Mouse (Mus musculus): ENCODE measurements at regions not wholly inside any gene's neighbourhood (a gene's known extent, or its start where the extent isn't known, plus 50 kb on each side); places are given as distances from the start of the nearest gene placed in this dataset.

DNA sequence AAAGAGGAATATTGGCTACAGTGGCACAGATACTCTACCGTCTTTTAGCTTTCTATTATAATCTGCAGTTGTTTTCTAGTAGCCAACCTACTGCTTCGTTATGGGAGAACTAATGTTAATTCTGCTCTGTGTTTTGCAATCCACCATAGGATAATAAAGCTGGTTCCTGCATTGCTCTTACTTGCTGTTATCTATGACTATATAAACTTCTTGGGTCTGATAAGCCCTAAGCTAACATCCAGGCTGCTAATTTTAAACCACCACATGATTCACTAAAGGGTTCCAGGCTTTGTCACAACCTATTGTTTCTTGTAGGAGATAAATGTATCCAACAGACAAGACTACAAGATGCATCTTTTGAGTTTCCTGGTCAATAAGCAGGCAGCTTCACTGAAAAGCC, 173.5 kb upstream of the Aga start:
- ATAC-seq: no peak
- WGBS: 88% methylated on average over 2 of the region's 2 CpGs
- no peak overlapping the region for H3K4me2 ChIP-seq (ENCODE audit: low read length)
- no peaks in the 10 kb centered on the region for H3K27me3 ChIP-seq (ENCODE audit: control insufficient read depth, insufficient read depth, low read depth, low read length)
- H3K36me3 ChIP-seq (ENCODE audit: control insufficient read depth, insufficient read depth, low read length): no peaks in the 10 kb centered on the region
- H3K4me3 ChIP-seq (ENCODE audit: low read depth, low read length): no peak overlapping the region
- H3K27ac ChIP-seq (ENCODE audit: low read length): no peak overlapping the region
- H3K4me1 ChIP-seq (ENCODE audit: control insufficient read depth, insufficient read depth, low read length): no peaks in the 10 kb centered on the region
- H3K9me3 ChIP-seq (replicated peaks; ENCODE audit: control insufficient read depth, low read length, poor library complexity, severe bottlenecking): no peaks in the 10 kb centered on the region
- no peak overlapping the region for H3K9ac ChIP-seq (ENCODE audit: low read depth, low read length)

DNA sequence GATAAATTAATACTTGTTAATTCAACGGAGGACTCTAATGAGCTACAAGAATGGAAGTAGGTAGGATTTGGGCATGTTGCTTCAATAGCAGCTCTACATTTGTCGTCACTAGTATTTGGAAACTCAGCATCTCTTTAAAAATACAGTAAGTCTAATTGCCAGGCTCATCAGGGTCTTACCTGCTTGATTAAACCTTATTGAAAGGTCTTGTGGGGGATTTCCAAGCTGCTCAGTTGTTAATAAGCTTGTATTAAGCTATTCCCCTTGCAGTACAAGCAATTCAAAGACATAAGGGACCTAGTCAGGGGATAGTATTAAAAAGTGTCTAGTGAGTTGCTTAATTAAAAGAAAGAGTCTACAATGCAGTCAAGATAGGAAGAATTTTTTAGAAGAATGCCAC, 142.9 kb upstream of the Aga start:
- no peaks in the 10 kb centered on the region for H3K36me3 ChIP-seq (ENCODE audit: control insufficient read depth, insufficient read depth, low read length)
- WGBS: 72% methylated on average over 2 of the region's 2 CpGs
- H3K4me3 ChIP-seq (ENCODE audit: low read depth, low read length): no peak overlapping the region
- H3K4me2 ChIP-seq (ENCODE audit: low read length): no peak overlapping the region
- H3K27me3 ChIP-seq (ENCODE audit: control insufficient read depth, insufficient read depth, low read depth, low read length): no peaks in the 10 kb centered on the region
- no peak overlapping the region for H3K27ac ChIP-seq (ENCODE audit: low read length)
- no peaks in the 10 kb centered on the region for H3K4me1 ChIP-seq (ENCODE audit: control insufficient read depth, insufficient read depth, low read length)
- no peak overlapping the region for H3K9ac ChIP-seq (ENCODE audit: low read depth, low read length)
- ATAC-seq: no peak
- no peaks in the 10 kb centered on the region for H3K9me3 ChIP-seq (replicated peaks; ENCODE audit: control insufficient read depth, low read length, poor library complexity, severe bottlenecking)

DNA sequence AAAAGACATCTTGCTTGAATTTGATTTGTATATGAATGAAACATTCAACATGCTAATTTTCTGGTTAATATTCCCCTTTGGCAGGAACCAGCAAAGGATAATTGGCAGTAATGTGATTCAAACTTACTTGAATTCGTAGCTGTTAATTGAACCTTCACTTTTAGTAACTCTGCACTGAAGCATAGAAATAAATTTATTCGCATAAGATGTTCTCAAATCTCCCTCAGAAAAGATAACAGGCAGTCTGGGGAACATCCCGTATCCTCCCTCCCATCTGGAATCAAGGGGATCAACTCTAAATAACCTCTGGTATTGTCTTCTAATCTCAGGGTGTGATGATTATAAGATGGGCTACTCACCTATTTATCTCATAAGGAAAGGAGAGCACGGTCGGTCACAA, 138.1 kb upstream of the Aga start:
- H3K36me3 ChIP-seq (ENCODE audit: control insufficient read depth, insufficient read depth, low read length): no peaks in the 10 kb centered on the region
- no peak overlapping the region for H3K27ac ChIP-seq (ENCODE audit: low read length)
- no peak for ATAC-seq
- no peak overlapping the region for H3K4me2 ChIP-seq (ENCODE audit: low read length)
- no peak overlapping the region for H3K4me3 ChIP-seq (ENCODE audit: low read depth, low read length)
- no peaks in the 10 kb centered on the region for H3K9me3 ChIP-seq (replicated peaks; ENCODE audit: control insufficient read depth, low read length, poor library complexity, severe bottlenecking)
- H3K4me1 ChIP-seq (ENCODE audit: control insufficient read depth, insufficient read depth, low read length): no peaks in the 10 kb centered on the region
- no peak overlapping the region for H3K9ac ChIP-seq (ENCODE audit: low read depth, low read length)
- 40% methylated on average over 5 of the region's 5 CpGs for WGBS
- no peaks in the 10 kb centered on the region for H3K27me3 ChIP-seq (ENCODE audit: control insufficient read depth, insufficient read depth, low read depth, low read length)

GRCm38 (mm10) chr8:53412101-53412500, 99.4 kb upstream of the Aga start:
- no peaks in the 10 kb centered on the region for H3K27me3 ChIP-seq (ENCODE audit: control insufficient read depth, insufficient read depth, low read depth, low read length)
- H3K36me3 ChIP-seq (ENCODE audit: control insufficient read depth, insufficient read depth, low read length): no peaks in the 10 kb centered on the region
- H3K9me3 ChIP-seq (replicated peaks; ENCODE audit: control insufficient read depth, low read length, poor library complexity, severe bottlenecking): no peaks in the 10 kb centered on the region
- no peak overlapping the region for H3K27ac ChIP-seq (ENCODE audit: low read length)
- H3K9ac ChIP-seq (ENCODE audit: low read depth, low read length): no peak overlapping the region
- WGBS: 64% methylated on average over 3 of the region's 3 CpGs
- no peak overlapping the region for H3K4me3 ChIP-seq (ENCODE audit: low read depth, low read length)
- H3K4me1 ChIP-seq (ENCODE audit: control insufficient read depth, insufficient read depth, low read length): no peaks in the 10 kb centered on the region
- H3K4me2 ChIP-seq (ENCODE audit: low read length): no peak overlapping the region
- ATAC-seq: no peak

DNA sequence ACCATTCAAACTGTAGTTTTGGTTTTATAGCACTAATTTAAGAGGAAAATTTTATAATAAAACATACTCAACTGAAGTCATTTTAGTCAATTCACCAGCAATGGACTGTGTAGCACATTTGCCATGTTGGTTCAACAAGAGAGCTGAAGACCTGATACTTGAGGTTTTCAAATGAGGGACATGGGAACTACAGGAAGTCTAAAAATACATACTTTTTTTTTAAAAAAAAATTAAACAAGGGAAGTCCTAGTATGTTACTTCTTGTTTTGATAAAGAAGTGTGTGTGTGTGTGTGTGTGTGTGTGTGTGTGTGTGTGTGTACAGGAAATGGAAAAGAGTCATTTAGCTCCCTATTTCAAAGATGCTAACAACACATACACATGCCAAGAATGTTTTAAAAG, 77.3 kb upstream of the Aga start:
- no peaks in the 10 kb centered on the region for H3K9me3 ChIP-seq (replicated peaks; ENCODE audit: control insufficient read depth, low read length, poor library complexity, severe bottlenecking)
- H3K9ac ChIP-seq (ENCODE audit: low read depth, low read length): no peak overlapping the region
- H3K27ac ChIP-seq (ENCODE audit: low read length): no peak overlapping the region
- no peaks in the 10 kb centered on the region for H3K36me3 ChIP-seq (ENCODE audit: control insufficient read depth, insufficient read depth, low read length)
- H3K4me2 ChIP-seq (ENCODE audit: low read length): no peak overlapping the region
- H3K27me3 ChIP-seq (ENCODE audit: control insufficient read depth, insufficient read depth, low read depth, low read length): no peaks in the 10 kb centered on the region
- no peak for ATAC-seq
- H3K4me1 ChIP-seq (ENCODE audit: control insufficient read depth, insufficient read depth, low read length): no peaks in the 10 kb centered on the region
- no peak overlapping the region for H3K4me3 ChIP-seq (ENCODE audit: low read depth, low read length)

GRCm38 (mm10) chr8:53435721-53436120, 75.8 kb upstream of the Aga start:
- Histone ChIP-seq H3K4me3 (ENCODE audit: low read depth, low read length) (no peak overlapping the region), H3K4me1 (ENCODE audit: control insufficient read depth, insufficient read depth, low read length) (no peaks in the 10 kb centered on the region), H3K36me3 (ENCODE audit: control insufficient read depth, insufficient read depth, low read length) (no peaks in the 10 kb centered on the region), H3K9me3 (replicated peaks; ENCODE audit: control insufficient read depth, low read length, poor library complexity, severe bottlenecking) (no peaks in the 10 kb centered on the region), H3K27ac (ENCODE audit: low read length) (no peak overlapping the region), H3K9ac (ENCODE audit: low read depth, low read length) (no peak overlapping the region), H3K27me3 (ENCODE audit: control insufficient read depth, insufficient read depth, low read depth, low read length) (no peaks in the 10 kb centered on the region), H3K4me2 (ENCODE audit: low read length) (no peak overlapping the region)
- WGBS: 92% methylated on average over 4 of the region's 4 CpGs
- ATAC-seq: no peak

GRCm38 (mm10) chr8:53446748-53447355, 64.7 kb upstream of the Aga start:
- H3K27me3 ChIP-seq (ENCODE audit: control insufficient read depth, insufficient read depth, low read depth, low read length): no peaks in the 10 kb centered on the region
- no peaks in the 10 kb centered on the region for H3K9me3 ChIP-seq (replicated peaks; ENCODE audit: control insufficient read depth, low read length, poor library complexity, severe bottlenecking)
- no peaks in the 10 kb centered on the region for H3K36me3 ChIP-seq (ENCODE audit: control insufficient read depth, insufficient read depth, low read length)
- WGBS: 24% methylated on average over 8 of the region's 8 CpGs
- no peak overlapping the region for H3K27ac ChIP-seq (ENCODE audit: low read length)
- no peak overlapping the region for H3K4me3 ChIP-seq (ENCODE audit: low read depth, low read length)
- no peak overlapping the region for H3K9ac ChIP-seq (ENCODE audit: low read depth, low read length)
- peak; percentile 88 for ATAC-seq
- H3K4me1 ChIP-seq (ENCODE audit: control insufficient read depth, insufficient read depth, low read length): no peaks in the 10 kb centered on the region
- H3K4me2 ChIP-seq (ENCODE audit: low read length): no peak overlapping the region

Measured in midbrain, embryonic 16.5 days (tissue).